Mouse (Mus musculus): ENCODE measurements around the gene Zfpm1. TPM values are rescaled to one million over a fixed set of nuclear protein-coding genes. Genes with fewer than 3 reads are reported as not detected.
"Not testable (repeated sequence)": the region's sequence is repeated elsewhere in the genome, so short reads cannot be mapped to it uniquely, and the experiment has no call there.

Gene Zfpm1
- polyA plus RNA-seq, 2 experiments from 2014 or later, result 1.7 to 2.2 TPM

DNA sequence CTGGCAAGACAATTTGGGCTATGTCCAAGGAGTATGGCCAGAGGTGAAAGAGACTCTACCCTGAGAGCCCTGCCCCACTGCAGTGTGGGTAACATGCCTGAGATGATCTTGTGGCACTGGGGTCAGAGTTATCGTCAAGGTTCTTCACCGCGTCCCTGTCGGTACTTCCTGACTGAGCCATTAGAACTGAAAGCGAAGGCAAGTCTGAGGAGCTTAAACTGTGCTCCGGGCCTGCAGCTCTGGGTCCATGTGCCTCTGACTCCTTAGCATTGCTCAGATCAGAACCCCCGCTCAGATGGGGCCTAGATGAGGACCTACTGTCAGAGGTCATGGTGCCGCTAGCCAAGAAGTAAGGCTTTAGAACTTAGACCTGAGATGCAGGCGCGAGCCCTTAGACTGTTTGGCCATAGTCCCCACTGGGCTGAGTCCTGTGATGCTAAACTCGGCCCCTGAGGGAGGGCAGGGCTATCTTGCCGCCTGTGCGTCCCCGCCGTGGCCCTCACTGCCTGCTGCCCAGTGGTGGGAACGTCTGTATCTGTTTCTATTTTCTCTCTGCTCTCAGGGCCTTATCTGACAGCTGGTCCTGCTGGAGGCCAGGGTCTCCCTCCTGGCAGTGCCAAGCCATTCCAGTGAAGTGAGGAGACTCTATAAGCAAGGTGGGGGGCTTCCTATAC, 17.8 kb downstream of the Zfpm1 start:
- peak; percentile 55 for ATAC-seq

DNA sequence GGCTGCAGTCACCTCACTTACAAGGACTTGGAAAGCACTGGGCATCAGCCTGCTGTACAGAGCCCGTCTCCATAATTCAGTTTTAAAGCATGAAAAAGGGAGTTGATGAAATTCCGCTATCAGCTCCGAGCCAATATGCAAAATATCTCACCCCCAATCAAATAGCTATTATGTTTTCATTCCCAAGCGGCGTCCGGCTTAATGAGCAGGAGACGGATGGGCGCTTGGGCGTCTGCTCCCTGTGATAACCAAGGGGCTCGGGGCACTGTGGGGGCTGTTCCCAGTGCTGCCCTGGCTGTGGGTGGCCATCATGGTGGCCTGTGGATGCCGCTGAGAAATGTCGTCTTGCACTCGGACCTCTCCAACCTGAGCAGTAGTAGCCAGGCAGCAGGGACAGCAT, 19.1 kb downstream of the Zfpm1 start:
- ATAC-seq, result no peak

- ATAC-seq, result no peak
Observed at GRCm38 (mm10) chr8:122301866-122302265, 19.9 kb downstream of the Zfpm1 start.

- ATAC-seq, result no peak
Observed at GRCm38 (mm10) chr8:122303451-122303850, 21.5 kb downstream of the Zfpm1 start.

DNA sequence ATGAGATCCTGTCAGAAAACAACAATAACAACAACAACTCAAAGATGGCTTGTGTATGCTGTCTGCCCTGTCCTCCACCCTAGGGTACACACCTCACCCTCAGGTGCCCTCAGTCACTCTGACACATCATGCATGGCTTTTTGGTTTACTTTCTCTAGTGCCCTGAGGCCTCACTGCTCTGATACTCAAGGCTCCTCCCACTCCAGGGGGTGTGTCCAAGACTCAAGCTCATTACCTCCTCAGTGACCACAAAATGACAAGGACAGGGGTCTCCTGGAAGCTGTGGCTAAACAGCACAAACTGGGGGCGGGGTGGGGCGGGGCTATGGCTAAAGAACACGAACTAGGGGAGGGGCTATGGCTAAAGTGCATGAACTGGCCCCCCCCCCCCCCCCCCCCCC, 22.1 kb downstream of the Zfpm1 start:
- ATAC-seq, result peak; percentile 54

- ATAC-seq, result no peak
Observed at GRCm38 (mm10) chr8:122306660-122307399, 24.9 kb downstream of the Zfpm1 start.

DNA sequence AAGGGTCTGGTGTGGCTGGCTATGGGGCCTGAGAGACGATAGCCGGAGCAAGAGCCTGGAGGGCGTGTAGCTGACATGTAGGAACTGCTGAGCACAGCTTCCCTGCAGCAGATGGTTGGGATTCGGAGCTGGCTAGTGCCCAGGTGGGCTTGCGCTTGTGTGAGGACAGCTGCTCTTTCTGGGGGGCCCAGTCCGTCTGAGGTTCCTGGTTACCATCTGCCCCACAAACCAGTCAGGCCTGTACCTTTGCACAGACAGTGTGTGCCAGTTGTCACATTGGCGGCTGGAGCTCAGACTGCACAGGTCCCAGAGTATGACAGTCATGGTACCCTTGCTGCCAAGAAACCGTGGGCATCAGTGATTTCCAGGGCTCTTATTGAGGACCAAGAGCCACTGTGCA, 25.9 kb downstream of the Zfpm1 start:
- ATAC-seq, result no peak

DNA sequence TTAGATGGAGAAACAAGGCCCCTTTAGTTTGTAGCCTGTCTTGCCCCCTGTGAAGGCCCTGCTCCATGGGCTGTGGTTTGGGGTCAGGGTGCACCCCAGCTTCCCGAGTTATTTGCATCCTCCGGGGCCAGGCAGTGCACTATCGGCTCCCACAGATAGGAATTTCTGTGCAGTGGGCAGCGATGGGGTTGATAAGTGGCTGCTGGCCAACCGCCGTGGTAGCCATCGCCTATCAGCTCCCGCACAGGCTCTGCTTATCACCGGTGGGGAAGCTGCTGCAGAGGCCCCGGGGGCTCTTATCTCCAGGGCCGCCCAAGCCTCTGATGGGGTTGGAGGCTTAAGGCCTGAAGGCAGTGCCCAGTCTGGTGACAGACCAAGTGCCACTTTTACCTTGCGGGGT, 27.3 kb downstream of the Zfpm1 start:
- no peak for ATAC-seq

GRCm38 (mm10) chr8:122311115-122311514, 29.2 kb downstream of the Zfpm1 start:
- ATAC-seq, result no peak

DNA sequence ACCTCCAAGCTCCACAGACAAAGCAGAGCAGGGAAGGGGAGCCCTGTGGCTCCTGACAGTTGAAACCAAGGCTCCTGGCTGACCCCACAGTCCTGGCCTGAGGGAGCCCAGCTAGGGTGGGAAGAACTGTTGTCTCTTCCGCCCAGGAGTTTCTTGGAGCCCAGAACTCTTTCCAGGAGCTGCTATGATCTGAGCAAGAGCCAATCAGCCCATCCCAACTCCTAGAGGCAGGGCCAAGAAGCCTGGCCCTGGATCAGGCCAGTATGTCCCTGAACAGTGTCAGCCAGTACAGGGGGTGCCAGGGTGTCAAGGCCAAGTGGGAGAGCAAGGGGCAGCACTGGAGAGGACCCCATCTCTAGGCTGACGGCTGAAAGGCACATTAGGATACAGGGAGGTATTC, 30.6 kb downstream of the Zfpm1 start:
- ATAC-seq, result no peak

GRCm38 (mm10) chr8:122313310-122313709, 31.4 kb downstream of the Zfpm1 start:
- ATAC-seq, result no peak

DNA sequence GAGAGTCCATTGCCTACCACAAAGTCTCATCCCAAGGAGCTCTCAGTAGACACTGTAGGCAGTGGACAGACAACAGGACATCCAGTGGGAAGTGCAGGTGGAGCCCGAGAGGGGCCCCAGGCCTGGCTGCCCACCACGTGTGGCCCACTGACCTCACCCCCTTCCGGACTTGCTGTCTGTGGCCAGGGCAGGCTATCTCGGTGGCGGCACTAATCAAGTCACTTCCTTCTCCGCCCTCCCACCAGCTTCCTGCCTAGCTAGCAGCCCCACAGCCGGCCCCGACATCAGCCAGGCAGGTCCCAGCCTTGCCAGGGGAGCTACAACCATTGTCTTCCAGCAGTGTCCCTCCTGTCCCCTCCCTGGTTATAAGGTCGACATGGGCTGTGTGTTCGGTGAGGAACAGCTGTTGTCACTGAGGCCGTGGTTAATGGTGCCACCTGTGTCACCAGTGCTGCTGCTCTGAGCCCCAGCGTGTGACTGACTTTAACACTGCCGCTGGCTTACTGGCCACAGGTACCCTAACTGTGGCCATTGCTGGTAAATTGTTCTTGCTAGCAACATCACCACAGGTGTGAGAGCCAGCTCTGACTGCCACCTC, 33.1 kb downstream of the Zfpm1 start:
- no peak for ATAC-seq

GRCm38 (mm10) chr8:122316402-122316801, 34.5 kb downstream of the Zfpm1 start:
- no peak for ATAC-seq

GRCm38 (mm10) chr8:122317918-122318475, 36.1 kb downstream of the Zfpm1 start:
- ATAC-seq, result no peak

DNA sequence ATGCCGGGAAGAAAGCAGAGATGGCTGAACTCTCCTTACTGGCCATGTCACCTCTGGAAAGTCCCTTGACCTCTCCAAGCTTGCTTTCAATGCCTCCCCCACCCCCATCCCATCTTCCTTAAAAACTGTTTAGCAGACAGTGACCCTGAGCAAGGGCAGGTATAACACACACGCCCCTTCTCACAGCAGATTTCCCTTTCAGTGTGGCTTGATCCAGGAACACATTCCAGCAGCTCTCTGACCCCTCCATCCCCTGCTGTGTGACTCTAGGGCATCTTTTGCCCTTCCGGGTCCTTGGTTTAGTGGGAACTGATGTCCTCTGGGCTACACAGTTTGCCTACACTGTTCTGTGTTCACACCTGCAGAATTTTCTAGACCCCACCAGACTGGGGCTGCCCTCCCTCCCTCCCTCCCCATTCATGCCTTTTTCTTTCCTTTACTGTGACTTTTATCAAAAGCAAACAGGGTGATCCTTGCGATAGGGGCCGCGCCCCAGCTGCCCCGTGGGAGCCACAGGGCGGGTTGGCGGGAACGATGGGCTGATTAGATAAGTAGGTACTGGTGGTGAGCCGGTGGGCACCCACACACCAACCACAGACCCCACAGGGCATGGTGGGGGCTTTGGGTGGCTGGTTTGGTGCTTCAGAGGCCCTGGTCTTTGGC, 37.2 kb downstream of the Zfpm1 start:
- ATAC-seq, result no peak

- ATAC-seq, result no peak
Observed at GRCm38 (mm10) chr8:122319708-122320075, 37.8 kb downstream of the Zfpm1 start.

DNA sequence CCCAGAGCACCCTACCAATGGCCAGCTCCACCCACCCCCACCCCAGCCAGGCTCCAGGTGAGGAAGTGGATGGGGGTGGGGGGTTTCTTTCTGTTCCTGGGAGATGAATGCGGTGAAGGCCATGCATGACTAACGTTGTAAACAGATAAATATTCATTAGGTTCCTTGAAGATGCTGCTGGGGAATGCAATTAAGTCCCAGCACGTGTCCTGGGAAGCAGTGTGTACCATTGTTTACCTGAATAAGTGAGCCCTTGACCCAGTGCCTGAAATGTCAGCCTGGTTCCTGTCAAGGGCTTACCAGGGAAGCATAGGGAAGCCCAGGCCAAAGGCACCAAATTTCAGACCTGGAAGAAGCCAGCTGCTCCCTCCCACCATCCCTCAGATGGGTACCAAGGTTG, 38.6 kb downstream of the Zfpm1 start:
- no peak for ATAC-seq

DNA sequence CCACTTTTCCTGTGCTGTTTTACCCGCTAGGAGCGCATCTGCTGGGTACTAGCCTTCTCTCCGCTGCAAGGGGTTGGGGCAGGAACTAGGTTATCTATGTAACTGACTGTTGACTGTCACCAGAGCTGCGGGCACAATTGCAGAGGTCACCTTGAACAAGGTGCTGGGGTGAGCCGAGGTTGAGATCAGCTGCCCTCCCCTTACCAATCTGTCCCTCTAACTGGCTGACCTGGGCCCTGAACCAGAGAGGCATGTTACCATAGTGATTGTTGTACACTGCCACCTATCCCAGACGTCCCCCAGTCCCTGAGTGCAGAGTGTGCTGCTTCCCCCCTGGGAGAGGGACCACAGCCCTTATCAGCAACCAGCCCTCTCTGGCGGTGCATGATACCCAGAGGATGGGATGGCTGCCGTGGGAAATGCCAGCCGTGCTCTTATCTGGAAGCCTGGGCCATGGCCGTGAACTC, 39.5 kb downstream of the Zfpm1 start:
- no peak for ATAC-seq

DNA sequence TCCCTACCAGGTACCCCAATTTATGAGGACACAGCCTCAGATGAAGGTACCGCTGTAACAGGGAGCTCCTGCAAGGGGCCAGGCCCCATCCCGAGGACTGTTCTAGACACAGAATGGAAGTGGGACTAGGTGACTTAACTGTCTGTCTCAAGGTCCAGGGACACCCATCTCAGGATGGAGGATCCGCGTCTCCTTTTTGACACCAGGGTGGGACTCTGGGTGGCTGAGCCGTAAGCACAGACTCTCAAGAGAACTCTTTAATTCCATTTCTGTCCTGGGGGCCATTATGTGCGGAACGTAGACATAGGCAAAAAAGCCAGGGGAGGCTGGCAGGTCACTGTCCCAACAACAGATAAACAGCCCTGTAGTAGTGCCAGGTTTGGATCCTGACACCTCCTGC, 40.2 kb downstream of the Zfpm1 start:
- no peak for ATAC-seq

- ATAC-seq, result no peak
Observed at GRCm38 (mm10) chr8:122322792-122323191, 40.9 kb downstream of the Zfpm1 start.

DNA sequence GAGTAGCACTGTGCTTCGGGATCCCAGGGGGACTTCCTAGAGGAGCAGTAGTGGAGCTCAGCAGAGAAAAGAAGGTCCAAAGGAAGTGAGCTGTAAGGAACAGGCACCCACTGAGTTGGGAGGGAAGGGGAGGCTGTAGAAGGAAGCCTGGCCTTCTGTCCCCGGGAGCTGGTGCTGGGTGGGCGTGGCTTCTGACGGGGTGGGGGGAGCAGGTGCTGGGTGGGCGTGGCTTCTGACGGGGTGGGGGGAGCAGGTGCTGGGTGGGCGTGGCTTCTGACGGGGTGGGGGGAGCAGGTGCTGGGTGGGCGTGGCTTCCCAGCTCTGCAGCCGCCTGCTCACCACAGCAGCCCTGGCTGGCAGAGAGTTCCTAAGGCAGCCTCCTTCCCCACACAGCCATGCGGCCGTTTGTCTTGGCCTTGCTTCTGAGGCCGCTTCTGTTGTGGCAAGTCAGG, 42.0 kb downstream of the Zfpm1 start:
- not testable (repeated sequence) for ATAC-seq

- no peak for ATAC-seq
Observed at GRCm38 (mm10) chr8:122325196-122325595, 43.3 kb downstream of the Zfpm1 start.

- no peak for ATAC-seq
Observed at GRCm38 (mm10) chr8:122326114-122326542, 44.2 kb downstream of the Zfpm1 start.

Data from activated CD4-positive, CD25-positive, alpha-beta regulatory T cell, adult 4 months (primary cell).